Mouse (Mus musculus) spleen, adult 2 months (tissue): ENCODE measurements around the gene Thsd4. TPM values are rescaled to one million over a fixed set of nuclear protein-coding genes. Genes with fewer than 3 reads are reported as not detected.

Source experiments
- DNase-seq, 2 experiments: peaks; one replicate each; pipeline versions ENCODE4 v3.0.0 to v3.0.0-alpha.2; 2012 to 2021; ENCODE audit warnings: low spot score in 2 of 2, low read depth in 1 of 2
- H3K27ac ChIP-seq: fragments of 200-500 bp; 2 replicates; pipeline ENCODE4 v1.5.1; 2012; ENCODE audit warnings: low read length, inconsistent platforms; ENCODE audit not compliant: insufficient read depth
- H3K27me3 ChIP-seq: fragments of 200-500 bp; 2 replicates; pipeline ENCODE4 v1.6.1; 2012; ENCODE audit warnings: mild to moderate bottlenecking, moderate library complexity, low read length, inconsistent platforms; ENCODE audit not compliant: control insufficient read depth, insufficient read depth
- H3K36me3 ChIP-seq: fragments of 200-500 bp; 2 replicates; pipeline ENCODE4 v1.6.1; 2012; ENCODE audit warnings: mild to moderate bottlenecking, low read length, inconsistent platforms; ENCODE audit not compliant: control insufficient read depth, insufficient read depth
- H3K4me1 ChIP-seq: fragments of 200-500 bp; 2 replicates; pipeline ENCODE4 v1.6.1; 2011; ENCODE audit warnings: inconsistent platforms; ENCODE audit not compliant: control insufficient read depth, insufficient read depth, insufficient read length
- H3K4me3 ChIP-seq: fragments of 200-500 bp; 2 replicates; pipeline ENCODE4 v1.5.1; 2011; ENCODE audit warnings: mild to moderate bottlenecking, inconsistent platforms; ENCODE audit not compliant: insufficient read depth, insufficient read length; ENCODE audit errors: extremely low read depth
- CTCF ChIP-seq: fragments of 200-500 bp; IDR thresholded peaks from 2 replicates; pipeline ENCODE4 v1.5.1; 2011; ENCODE audit warnings: mild to moderate bottlenecking, inconsistent platforms; ENCODE audit not compliant: insufficient read depth, insufficient read length, insufficient replicate concordance; ENCODE audit errors: extremely low read depth
- POLR2A ChIP-seq: fragments of 200-500 bp; IDR thresholded peaks from 2 replicates; pipeline ENCODE4 v1.6.1; 2011; ENCODE audit warnings: low read depth, low read length, inconsistent platforms
- WGBS: fragments of 180-500 bp; shearing (Covaris S2); methylation state at CpG from one replicate; pipeline ENCODE4 v1.1.7; 2018; 5-methylcytosine and 5-hydroxymethylcytosine counted together
- polyA plus RNA-seq: library from polyadenylated mRNA; depleted of rRNA; stranded (reverse); fragments of >200 nt; gene quantifications from 2 replicates; pipeline ENCODE4 v1.2.3, GENCODE M21; 2012

The Thsd4 gene
- polyA plus RNA-seq, 1 experiment: 0.95 TPM

GRCm38 (mm10) chr9:59956496-59956895, 565.4 kb downstream of the Thsd4 start:
- no peak for DNase-seq
- Histone ChIP-seq H3K27me3 (no peaks in the 10 kb centered on the region), H3K36me3 (no peaks in the 10 kb centered on the region), H3K4me3 (no peak overlapping the region), H3K4me1 (no peaks in the 10 kb centered on the region), H3K27ac (no peak overlapping the region)
- 63% methylated on average over 6 of the region's 6 CpGs for WGBS
- TF ChIP-seq POLR2A (no peak), CTCF (no peak)

GRCm38 (mm10) chr9:59955692-59956091, 566.2 kb downstream of the Thsd4 start:
- TF ChIP-seq CTCF (no peak), POLR2A (no peak)
- Histone ChIP-seq H3K27me3 (no peaks in the 10 kb centered on the region), H3K27ac (no peak overlapping the region), H3K4me3 (no peak overlapping the region), H3K4me1 (no peaks in the 10 kb centered on the region), H3K36me3 (no peaks in the 10 kb centered on the region)
- WGBS: 87% methylated on average over 6 of the region's 6 CpGs
- DNase-seq: no peak

- H3K4me3 ChIP-seq: no peak overlapping the region
- no peaks in the 10 kb centered on the region for H3K27me3 ChIP-seq
- no peak overlapping the region for H3K27ac ChIP-seq
- no peaks in the 10 kb centered on the region for H3K36me3 ChIP-seq
- WGBS: 66% methylated on average over 3 of the region's 3 CpGs
- DNase-seq: no peak
- no peaks in the 10 kb centered on the region for H3K4me1 ChIP-seq
- TF ChIP-seq CTCF: no peak
- TF ChIP-seq POLR2A: no peak
These were observed 566.6 kb downstream of the Thsd4 start for GRCm38 (mm10) chr9:59955199-59955598.

- Histone ChIP-seq H3K4me1 (no peaks in the 10 kb centered on the region), H3K27ac (no peak overlapping the region), H3K27me3 (no peaks in the 10 kb centered on the region), H3K4me3 (no peak overlapping the region), H3K36me3 (no peaks in the 10 kb centered on the region)
- WGBS: 86% methylated on average over 7 of the region's 7 CpGs
- no peak for TF ChIP-seq CTCF
- TF ChIP-seq POLR2A: no peak
- no peak for DNase-seq
These were observed 568.3 kb downstream of the Thsd4 start for GRCm38 (mm10) chr9:59953556-59953955.

GRCm38 (mm10) chr9:59952515-59953070, 569.3 kb downstream of the Thsd4 start:
- 79% methylated on average over 8 of the region's 8 CpGs for WGBS
- no peaks in the 10 kb centered on the region for H3K36me3 ChIP-seq
- no peak overlapping the region for H3K4me3 ChIP-seq
- no peak for DNase-seq
- no peaks in the 10 kb centered on the region for H3K4me1 ChIP-seq
- no peaks in the 10 kb centered on the region for H3K27me3 ChIP-seq
- H3K27ac ChIP-seq: no peak overlapping the region
- TF ChIP-seq POLR2A (no peak), CTCF (no peak)

- Histone ChIP-seq H3K27me3 (no peaks in the 10 kb centered on the region), H3K36me3 (no peaks in the 10 kb centered on the region), H3K4me3 (no peak overlapping the region), H3K4me1 (no peaks in the 10 kb centered on the region), H3K27ac (no peak overlapping the region)
- 82% methylated on average over 4 of the region's 4 CpGs for WGBS
- no peak for DNase-seq
- TF ChIP-seq POLR2A: no peak
- TF ChIP-seq CTCF: no peak
These were observed 569.9 kb downstream of the Thsd4 start for GRCm38 (mm10) chr9:59951943-59952342.

GRCm38 (mm10) chr9:59951001-59951750, 570.7 kb downstream of the Thsd4 start:
- WGBS: 93% methylated on average over 9 of the region's 9 CpGs
- H3K36me3 ChIP-seq: no peaks in the 10 kb centered on the region
- H3K27ac ChIP-seq: no peak overlapping the region
- H3K27me3 ChIP-seq: no peaks in the 10 kb centered on the region
- H3K4me1 ChIP-seq: no peaks in the 10 kb centered on the region; the same call in 1 of the 2 replicates
- TF ChIP-seq CTCF: no peak
- no peak for TF ChIP-seq POLR2A
- no peak overlapping the region for H3K4me3 ChIP-seq
- DNase-seq: no peak
